Mouse (Mus musculus): ENCODE results near the gene Mettl23.
"Not testable (repeated sequence)": the region's sequence is repeated elsewhere in the genome, so short reads cannot be mapped to it uniquely, and the experiment has no call there.

Gene Mettl23

GRCm38 (mm10) chr11:116847187-116848085, 4.4 kb downstream of the Mettl23 start:
- DNase-seq (ENCODE audit: low read depth in 2 of 2, low spot score in 2 of 2): no peak

- DNase-seq (ENCODE audit: low read depth in 2 of 2, low spot score in 2 of 2): no peak
Measured at GRCm38 (mm10) chr11:116848086-116848876, 5.2 kb downstream of the Mettl23 start.

GRCm38 (mm10) chr11:116848877-116849178, 5.8 kb downstream of the Mettl23 start:
- DNase-seq (ENCODE audit: low read depth in 2 of 2, low spot score in 2 of 2): not testable (repeated sequence)

GRCm38 (mm10) chr11:116849587-116849986, 6.5 kb downstream of the Mettl23 start:
- DNase-seq (ENCODE audit: low read depth in 2 of 2, low spot score in 2 of 2): no peak

GRCm38 (mm10) chr11:116850085-116850484, 7.0 kb downstream of the Mettl23 start:
- DNase-seq (ENCODE audit: low read depth in 2 of 2, low spot score in 2 of 2): no peak

- no peak for DNase-seq (ENCODE audit: low read depth in 2 of 2, low spot score in 2 of 2)
Measured at GRCm38 (mm10) chr11:116850833-116851477, 7.9 kb downstream of the Mettl23 start.

- peak in 1 of 2 experiments; percentile 20 for DNase-seq (ENCODE audit: low read depth in 2 of 2, low spot score in 2 of 2)
Measured at GRCm38 (mm10) chr11:116851576-116852290, 8.7 kb downstream of the Mettl23 start.

- peak; percentile 67 to 71 for DNase-seq (ENCODE audit: low read depth in 2 of 2, low spot score in 2 of 2)
Measured at GRCm38 (mm10) chr11:116852291-116852890, 9.3 kb downstream of the Mettl23 start, which contains the start of gene Mfsd11. TSS of gene Mfsd11 (plus strand) at chr11:116852440.

- peak; percentile 97 to 98 for DNase-seq (ENCODE audit: low read depth in 2 of 2, low spot score in 2 of 2)
Measured at GRCm38 (mm10) chr11:116852891-116853511, 9.9 kb downstream of the Mettl23 start, which contains the start of gene Srsf2. TSS of gene Srsf2 (minus strand) at chr11:116853094.

GRCm38 (mm10) chr11:116853512-116853928, 10.4 kb downstream of the Mettl23 start:
- DNase-seq (ENCODE audit: low read depth in 2 of 2, low spot score in 2 of 2): peak; percentile 92 to 95

GRCm38 (mm10) chr11:116854279-116854678, 11.2 kb downstream of the Mettl23 start:
- no peak for DNase-seq (ENCODE audit: low read depth in 2 of 2, low spot score in 2 of 2)

- DNase-seq (ENCODE audit: low read depth in 2 of 2, low spot score in 2 of 2): no peak
Measured at GRCm38 (mm10) chr11:116857183-116857850, 14.2 kb downstream of the Mettl23 start.

- DNase-seq (ENCODE audit: low read depth in 2 of 2, low spot score in 2 of 2): no peak
Measured at GRCm38 (mm10) chr11:116864444-116864843, 21.4 kb downstream of the Mettl23 start.

- no peak for DNase-seq (ENCODE audit: low read depth in 2 of 2, low spot score in 2 of 2)
Measured at GRCm38 (mm10) chr11:116865945-116866585, 23.0 kb downstream of the Mettl23 start.

GRCm38 (mm10) chr11:116868129-116868528, 25.1 kb downstream of the Mettl23 start:
- DNase-seq (ENCODE audit: low read depth in 2 of 2, low spot score in 2 of 2): no peak

- DNase-seq (ENCODE audit: low read depth in 2 of 2, low spot score in 2 of 2): no peak
Measured at GRCm38 (mm10) chr11:116869223-116869622, 26.1 kb downstream of the Mettl23 start.

- DNase-seq (ENCODE audit: low read depth in 2 of 2, low spot score in 2 of 2): no peak
Measured at GRCm38 (mm10) chr11:116869641-116870040, 26.6 kb downstream of the Mettl23 start.

- DNase-seq (ENCODE audit: low read depth in 2 of 2, low spot score in 2 of 2): no peak
Measured at GRCm38 (mm10) chr11:116871538-116871937, 28.5 kb downstream of the Mettl23 start.

- DNase-seq (ENCODE audit: low read depth in 2 of 2, low spot score in 2 of 2): no peak
Measured at GRCm38 (mm10) chr11:116873987-116874386, 30.9 kb downstream of the Mettl23 start.
